Mouse (Mus musculus) left cerebral cortex, adult 6 months (tissue): Measurements from ENCODE around the gene Mrpl44. TPM values are rescaled to one million over a fixed set of nuclear protein-coding genes. Genes with fewer than 3 reads are reported as not detected.

Experiments
- long read RNA-seq, 2 experiments: library from polyadenylated mRNA; unstranded; transcript quantifications; one replicate each; pipeline ENCODE4 v2.0.0; 2019 to 2020
- polyA plus RNA-seq: library from polyadenylated mRNA; unstranded; fragments of <200 nt; fragmentation: Nextera tagmentation; gene quantifications from 2 replicates; pipeline ENCODE4 v1.2.3, GENCODE M21; 2021

Gene Mrpl44
- 50.2 and 52.8 TPM in 2 replicates for polyA plus RNA-seq
- long read RNA-seq, experiment 1, transcript Mrpl44-201 (4 exons, 1,424 nt): major isoform, 160 of 164 reads
- long read RNA-seq, experiment 1, partial matches to known transcripts: 2 of 164 reads
- long read RNA-seq, experiment 1, other reads (novel, unspliced or antisense): 2 of 164 reads
- long read RNA-seq, experiment 2, transcript Mrpl44-201 (4 exons, 1,424 nt): major isoform, 62 of 71 reads
- long read RNA-seq, experiment 2, partial matches to known transcripts: 5 of 71 reads
- long read RNA-seq, experiment 2, other reads (novel, unspliced or antisense): 3 of 71 reads

GRCm38 (mm10) chr1:79775927-79776458, at the start of gene Mrpl44, which contains the start of gene Wdfy1:
Mrpl44 (plus strand) TSS chr1:79776018.
Wdfy1 (minus strand) TSS chr1:79776143.

Other genes starting within 250 kb of the Mrpl44 start
- 0.44 and 1.8 TPM in 2 replicates for gene Ap1s3, start 104.0 kb upstream of the Mrpl44 start, polyA plus RNA-seq
- 6.6 and 38.0 TPM in 2 replicates for gene Wdfy1, start 125 bp downstream of the Mrpl44 start, polyA plus RNA-seq
- gene Serpine2, start 85.2 kb downstream of the Mrpl44 start, polyA plus RNA-seq: 321 and 331 TPM in 2 replicates